Mouse (Mus musculus) small intestine, adult 2 months (tissue): Measurements from ENCODE around the gene 1700021F07Rik.

Source experiments
- CTCF ChIP-seq: fragments of 200-500 bp; IDR thresholded peaks from 2 replicates; pipeline ENCODE4 v1.5.1; 2012; ENCODE audit warnings: low read depth, mild to moderate bottlenecking, control low read depth, inconsistent platforms, low read length, moderate library complexity, mixed read lengths; ENCODE audit not compliant: insufficient replicate concordance, insufficient read length; ENCODE audit errors: extremely low read depth
- POLR2A ChIP-seq: fragments of 200-500 bp; IDR thresholded peaks from 2 replicates; pipeline ENCODE4 v1.6.1; 2012; ENCODE audit warnings: low read depth, mild to moderate bottlenecking, control low read depth, inconsistent platforms, low read length, moderate library complexity

DNA sequence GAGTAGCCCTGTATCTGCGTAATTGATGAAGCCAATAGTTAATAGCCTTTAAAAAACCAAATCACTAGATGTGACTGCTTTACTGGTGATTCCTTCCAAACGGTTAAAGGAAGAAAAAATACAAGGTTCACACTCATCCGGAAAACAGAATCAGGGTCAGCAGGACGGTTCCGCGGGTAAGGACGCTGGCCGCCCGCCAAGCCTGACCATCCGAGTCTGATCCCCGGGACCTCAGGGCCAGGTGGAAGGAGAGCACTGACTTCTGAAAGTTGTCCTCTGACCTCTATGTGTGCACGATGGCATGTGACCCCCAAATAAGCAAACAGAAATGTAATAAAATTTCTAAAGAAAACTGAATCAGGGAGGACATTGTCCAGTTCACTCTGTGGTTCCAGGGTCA lies 43.3 kb upstream of the 1700021F07Rik start:
- no peak for TF ChIP-seq POLR2A
- no peak for TF ChIP-seq CTCF
